Mouse (Mus musculus) MEL (cell line): ENCODE results near the gene Dock4. TPM values are rescaled to one million over a fixed set of nuclear protein-coding genes. Genes with fewer than 3 reads are reported as not detected.

ENCODE experiments used
- DNase-seq: peaks from one replicate; pipeline ENCODE4 v3.0.0; 2011; ENCODE audit warnings: low read depth, low spot score
- H3K27ac ChIP-seq: 2 replicates; pipeline ENCODE4 v1.5.1; 2012; ENCODE audit warnings: low read depth, mild to moderate bottlenecking, control low read depth, low read length, moderate library complexity; ENCODE audit not compliant: control insufficient read depth
- H3K27me3 ChIP-seq, 2 experiments: fragments of 150-350 bp in 1 of 2; sonication (generic) in 1 of 2; 2 replicates each; pipeline ENCODE4 v1.6.1; 2012; ENCODE audit warnings: low read length in 2 of 2, mild to moderate bottlenecking in 2 of 2, improper control_type of control experiment in 1 of 2, moderate library complexity in 1 of 2; ENCODE audit not compliant: insufficient read depth in 2 of 2, control insufficient read depth in 1 of 2
- H3K36me3 ChIP-seq, 2 experiments: 2 replicates each; pipeline ENCODE4 v1.6.1; 2012 to 2014; ENCODE audit warnings: low read length in 2 of 2, improper control_type of control experiment in 1 of 2, inconsistent platforms in 1 of 2, mild to moderate bottlenecking in 1 of 2; ENCODE audit not compliant: insufficient read depth in 2 of 2, control insufficient read depth in 1 of 2
- H3K4me1 ChIP-seq, 2 experiments: fragments of 150-350 bp in 1 of 2; sonication (generic) in 1 of 2; 2 replicates each; pipeline ENCODE4 v1.6.1; 2012; ENCODE audit warnings: low read length in 2 of 2, improper control_type of control experiment in 1 of 2, mild to moderate bottlenecking in 1 of 2; ENCODE audit not compliant: insufficient read depth in 2 of 2, control insufficient read depth in 1 of 2
- H3K4me3 ChIP-seq, 2 experiments: fragments of 150-350 bp in 1 of 2; sonication (generic) in 1 of 2; 2 replicates each; pipeline ENCODE4 v1.5.1; 2012; ENCODE audit warnings: low read depth in 2 of 2, low read length in 2 of 2, mild to moderate bottlenecking in 2 of 2, moderate library complexity in 2 of 2, control low read depth in 1 of 2, improper control_type of control experiment in 1 of 2; ENCODE audit not compliant: control insufficient read depth in 1 of 2, insufficient read depth in 1 of 2
- H3K79me2 ChIP-seq: 2 replicates; pipeline ENCODE4 v1.6.1; 2012; ENCODE audit warnings: mild to moderate bottlenecking, low read length, moderate library complexity; ENCODE audit not compliant: control insufficient read depth, poor library complexity, insufficient read depth
- H3K9ac ChIP-seq: 2 replicates; pipeline ENCODE4 v1.6.1; 2012; ENCODE audit warnings: low read depth, mild to moderate bottlenecking, control low read depth, low read length, moderate library complexity; ENCODE audit not compliant: control insufficient read depth, poor library complexity, severe bottlenecking
- H3K9me3 ChIP-seq: fragments of 150-350 bp; sonication (generic); replicated peaks from 2 replicates; pipeline ENCODE4 v1.6.1; 2012; ENCODE audit warnings: mild to moderate bottlenecking, low read length, improper control_type of control experiment, moderate library complexity; ENCODE audit not compliant: insufficient read depth
- BHLHE40 ChIP-seq: IDR thresholded peaks from 2 replicates; pipeline ENCODE4 v1.6.1; 2012; ENCODE audit warnings: low read depth, mild to moderate bottlenecking, inconsistent platforms, low read length, improper control_type of control experiment, borderline replicate concordance
- ELF1 ChIP-seq: IDR thresholded peaks from 2 replicates; pipeline ENCODE4 v1.6.1; 2014; ENCODE audit warnings: low read depth, mild to moderate bottlenecking, inconsistent platforms, low read length, improper control_type of control experiment, moderate library complexity
- EP300 ChIP-seq, 2 experiments: IDR thresholded peaks; 2 replicates each; pipeline ENCODE4 v1.6.1; 2011; ENCODE audit warnings: improper control_type of control experiment in 2 of 2, low read length in 2 of 2, low read depth in 1 of 2, mild to moderate bottlenecking in 1 of 2
- HCFC1 ChIP-seq: IDR thresholded peaks from 2 replicates; pipeline ENCODE4 v1.6.1; 2012; ENCODE audit warnings: low read depth, mild to moderate bottlenecking, inconsistent platforms, low read length, improper control_type of control experiment, moderate library complexity
- JUND ChIP-seq: IDR thresholded peaks from 2 replicates; pipeline ENCODE4 v1.6.1; 2011; ENCODE audit warnings: low read depth, mild to moderate bottlenecking, improper control_type of control experiment, low read length
- MAFK ChIP-seq: IDR thresholded peaks from 2 replicates; pipeline ENCODE4 v1.6.1; 2011; ENCODE audit warnings: low read depth, mild to moderate bottlenecking, low read length, improper control_type of control experiment, borderline replicate concordance
- MAX ChIP-seq: IDR thresholded peaks from 2 replicates; pipeline ENCODE4 v1.6.1; 2011; ENCODE audit warnings: low read length, improper control_type of control experiment
- MAZ ChIP-seq: IDR thresholded peaks from 2 replicates; pipeline ENCODE4 v1.6.1; 2012; ENCODE audit warnings: low read depth, mild to moderate bottlenecking, inconsistent platforms, low read length, improper control_type of control experiment
- MXI1 ChIP-seq: IDR thresholded peaks from 2 replicates; pipeline ENCODE4 v1.6.1; 2011; ENCODE audit warnings: mild to moderate bottlenecking, low read depth, low read length, improper control_type of control experiment
- NELFE ChIP-seq: IDR thresholded peaks from 2 replicates; pipeline ENCODE4 v1.6.1; 2011; ENCODE audit warnings: low read depth, low read length, improper control_type of control experiment
- NRF1 ChIP-seq: IDR thresholded peaks from 2 replicates; pipeline ENCODE4 v1.6.1; 2014; ENCODE audit warnings: low read depth, mild to moderate bottlenecking, inconsistent platforms, low read length, improper control_type of control experiment, moderate library complexity; ENCODE audit not compliant: poor library complexity, insufficient read depth, severe bottlenecking
- POLR2A ChIP-seq, 2 experiments: IDR thresholded peaks; 2 replicates each; pipeline ENCODE4 v1.6.1; 2011 to 2012; ENCODE audit warnings: low read length in 2 of 2, mild to moderate bottlenecking in 2 of 2, control low read depth in 1 of 2, improper control_type of control experiment in 1 of 2, low read depth in 1 of 2, moderate library complexity in 1 of 2; ENCODE audit not compliant: control insufficient read depth in 1 of 2, insufficient read depth in 1 of 2, poor library complexity in 1 of 2
- RAD21 ChIP-seq: IDR thresholded peaks from 2 replicates; pipeline ENCODE4 v1.6.1; 2011; ENCODE audit warnings: mild to moderate bottlenecking, low read depth, low read length, improper control_type of control experiment
- RCOR1 ChIP-seq: IDR thresholded peaks from 2 replicates; pipeline ENCODE4 v1.6.1; 2012; ENCODE audit warnings: low read depth, mild to moderate bottlenecking, inconsistent platforms, low read length, improper control_type of control experiment
- SIN3A ChIP-seq: IDR thresholded peaks from 2 replicates; pipeline ENCODE4 v1.6.1; 2012; ENCODE audit warnings: low read length, improper control_type of control experiment, inconsistent platforms
- SMC3 ChIP-seq: IDR thresholded peaks from 2 replicates; pipeline ENCODE4 v1.6.1; 2011; ENCODE audit warnings: low read depth, low read length, improper control_type of control experiment
- TBP ChIP-seq: IDR thresholded peaks from 2 replicates; pipeline ENCODE4 v1.8.0; 2011; ENCODE audit warnings: low read depth, low read length, improper control_type of control experiment
- TCF12 ChIP-seq: IDR thresholded peaks from 2 replicates; pipeline ENCODE4 v1.6.1; 2014; ENCODE audit warnings: low read depth, mild to moderate bottlenecking, inconsistent platforms, low read length, improper control_type of control experiment, moderate library complexity
- UBTF ChIP-seq: IDR thresholded peaks from 2 replicates; pipeline ENCODE4 v1.6.1; 2012; ENCODE audit warnings: low read depth, mild to moderate bottlenecking, inconsistent platforms, low read length, improper control_type of control experiment, moderate library complexity, borderline replicate concordance; ENCODE audit not compliant: insufficient read depth
- USF1 ChIP-seq: IDR thresholded peaks from 2 replicates; pipeline ENCODE4 v1.6.1; 2014; ENCODE audit warnings: low read depth, mild to moderate bottlenecking, inconsistent platforms, low read length, improper control_type of control experiment, moderate library complexity
- ZMIZ1 ChIP-seq: IDR thresholded peaks from 2 replicates; pipeline ENCODE4 v1.6.1; 2012; ENCODE audit warnings: low read depth, mild to moderate bottlenecking, inconsistent platforms, low read length, improper control_type of control experiment, moderate library complexity
- ZNF384 ChIP-seq: IDR thresholded peaks from 2 replicates; pipeline ENCODE4 v1.6.1; 2012; ENCODE audit warnings: low read depth, mild to moderate bottlenecking, inconsistent platforms, low read length, improper control_type of control experiment
- polyA plus RNA-seq, 2 experiments: library from polyadenylated mRNA; stranded (reverse) in 1 of 2; unstranded in 1 of 2; fragments of >175 nt in 1 of 2; fragments of >200 nt in 1 of 2; gene quantifications; 2 replicates each; pipeline versions ENCODE4 v1.2.1 to v1.2.4; 2012; ENCODE audit warnings: low replicate concordance in 2 of 2, low read depth in 1 of 2; ENCODE audit not compliant: insufficient read length in 2 of 2, insufficient read depth in 1 of 2, missing spikeins in 1 of 2
- total RNA-seq: library from RNA; depleted of rRNA; stranded (reverse); fragments of 300-350 nt; gene quantifications from 2 replicates; pipeline ENCODE4 v1.2.3, GENCODE M21; 2012

Gene Dock4
- total and polyA plus RNA-seq, 3 experiments: 0.08 to 0.17 TPM; not detected in 1

DNA sequence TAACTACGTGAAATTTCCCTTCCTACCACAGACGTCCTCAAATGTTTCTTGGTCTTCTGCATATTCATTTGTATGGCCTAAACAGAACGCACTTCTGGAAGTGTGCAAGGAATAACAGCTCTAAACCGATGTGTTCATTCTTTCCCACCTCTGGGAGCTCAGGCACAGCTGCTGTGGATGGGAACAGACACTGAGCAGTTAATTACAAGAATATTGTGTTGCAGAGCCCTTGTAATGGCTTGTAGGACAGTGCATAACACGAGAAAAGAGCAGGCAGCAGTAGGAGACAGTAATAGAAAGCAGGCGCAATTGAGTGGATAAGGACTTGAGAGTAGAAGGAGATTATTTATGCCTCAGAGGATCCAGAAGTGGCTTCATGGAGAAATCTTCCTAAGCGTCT lies 188.4 kb downstream of the Dock4 start:
- no peaks in the 10 kb centered on the region for H3K9me3 ChIP-seq
- H3K36me3 ChIP-seq: no peaks in the 10 kb centered on the region
- no peaks in the 10 kb centered on the region for H3K27me3 ChIP-seq
- no peak for TF ChIP-seq HCFC1
- TF ChIP-seq USF1: no peak
- no peak for TF ChIP-seq SMC3
- TF ChIP-seq TCF12: no peak
- no peak for TF ChIP-seq POLR2A (IDR thresholded peaks at IDR 0.05; ENCODE audit: control insufficient read depth in 1 of 2, insufficient read depth in 1 of 2, low read depth in 1 of 2, low read length in 2 of 2, poor library complexity in 1 of 2)
- TF ChIP-seq MAZ: no peak
- TF ChIP-seq NRF1: no peak
- TF ChIP-seq MAFK: no peak
- TF ChIP-seq JUND: no peak
- TF ChIP-seq MXI1: no peak
- no peak for TF ChIP-seq RAD21
- no peak for TF ChIP-seq UBTF
- TF ChIP-seq EP300 (IDR thresholded peaks at IDR 0.05; ENCODE audit: low read depth in 1 of 2, low read length in 2 of 2): no peak
- no peak for TF ChIP-seq TBP
- H3K4me3 ChIP-seq: no peak overlapping the region
- no peaks in the 10 kb centered on the region for H3K4me1 ChIP-seq
- H3K27ac ChIP-seq: no peak overlapping the region
- H3K9ac ChIP-seq: no peak overlapping the region
- DNase-seq: no peak
- no peaks in the 10 kb centered on the region for H3K79me2 ChIP-seq

DNA sequence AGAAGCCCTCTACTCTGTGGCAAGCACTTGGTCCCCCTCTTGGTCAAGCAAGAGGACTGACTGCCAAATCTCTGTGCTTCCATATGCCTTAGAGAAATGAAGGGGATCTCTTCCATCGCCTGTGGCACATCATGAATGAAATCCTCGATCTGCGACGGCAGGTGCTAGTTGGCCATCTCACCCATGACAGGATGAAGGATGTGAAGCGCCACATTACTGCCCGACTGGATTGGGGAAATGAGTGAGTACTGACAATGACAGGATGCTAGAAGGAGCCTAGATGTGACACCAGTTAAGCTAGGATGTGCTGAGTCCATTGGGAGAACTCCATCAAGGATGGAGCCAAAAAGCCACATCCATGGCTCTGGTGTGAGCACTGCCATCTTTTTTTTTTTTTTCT lies 190.2 kb downstream of the Dock4 start:
- Histone ChIP-seq H3K79me2 (no peaks in the 10 kb centered on the region), H3K36me3 (no peaks in the 10 kb centered on the region), H3K4me3 (no peak overlapping the region), H3K9me3 (no peaks in the 10 kb centered on the region), H3K27ac (no peak overlapping the region), H3K4me1 (no peaks in the 10 kb centered on the region), H3K27me3 (no peaks in the 10 kb centered on the region), H3K9ac (no peak overlapping the region)
- TF ChIP-seq SMC3 (no peak), NRF1 (no peak)
- no peak for DNase-seq

DNA sequence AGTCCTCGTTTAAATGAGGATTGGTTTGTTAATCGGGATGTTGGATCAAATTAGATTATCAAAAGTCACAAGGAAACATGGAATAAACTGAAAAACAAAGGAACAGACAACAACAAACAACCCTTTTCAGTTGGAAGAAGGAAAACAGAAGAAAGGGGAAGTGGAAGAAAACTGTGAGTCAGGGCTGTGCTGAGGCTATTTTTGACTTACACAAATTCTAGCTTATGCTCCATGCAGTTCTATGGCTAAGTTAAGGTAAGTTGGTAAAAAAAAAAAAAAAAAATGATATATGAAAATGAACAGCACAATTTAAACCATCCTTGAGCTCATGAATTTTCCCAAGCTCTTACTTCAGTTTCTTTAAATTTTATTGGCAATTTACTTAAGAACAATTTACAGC lies 191.7 kb downstream of the Dock4 start:
- Histone ChIP-seq H3K27me3 (no peaks in the 10 kb centered on the region), H3K4me1 (no peaks in the 10 kb centered on the region), H3K4me3 (no peak overlapping the region), H3K9ac (no peak overlapping the region), H3K9me3 (no peaks in the 10 kb centered on the region), H3K27ac (no peak overlapping the region), H3K36me3 (no peaks in the 10 kb centered on the region), H3K79me2 (no peaks in the 10 kb centered on the region)
- TF ChIP-seq BHLHE40 (no peak), MAZ (no peak), ELF1 (no peak), RCOR1 (no peak), ZMIZ1 (no peak), ZNF384 (no peak), MAX (no peak), NELFE (no peak), SIN3A (no peak)
- DNase-seq: peak; percentile 3
